Mouse (Mus musculus) olfactory bulb, adult 2 months (tissue): ENCODE data around the gene Arhgap23. TPM values are rescaled to one million over a fixed set of nuclear protein-coding genes. Genes with fewer than 3 reads are reported as not detected.

Experiments
- H3K27ac ChIP-seq: fragments of 200-500 bp; 2 replicates; pipeline ENCODE4 v1.5.1; 2012; ENCODE audit warnings: low read depth, low read length; ENCODE audit not compliant: insufficient read depth
- H3K4me1 ChIP-seq: fragments of 200-500 bp; 2 replicates; pipeline ENCODE4 v1.6.1; 2012; ENCODE audit warnings: low read length; ENCODE audit not compliant: control insufficient read depth, insufficient read depth
- H3K4me3 ChIP-seq: fragments of 200-500 bp; 2 replicates; pipeline ENCODE4 v1.5.1; 2012; ENCODE audit warnings: mild to moderate bottlenecking, low read depth, low read length, moderate library complexity; ENCODE audit not compliant: insufficient read depth
- CTCF ChIP-seq: fragments of 200-500 bp; IDR thresholded peaks from 2 replicates; pipeline ENCODE4 v1.5.1; 2012; ENCODE audit warnings: low read depth, mild to moderate bottlenecking, low read length, moderate library complexity; ENCODE audit not compliant: insufficient read depth
- POLR2A ChIP-seq: fragments of 200-500 bp; IDR thresholded peaks from 2 replicates; pipeline ENCODE4 v1.6.1; 2012; ENCODE audit warnings: mild to moderate bottlenecking, low read depth, low read length, moderate library complexity; ENCODE audit not compliant: insufficient read depth
- WGBS: fragments of 180-500 bp; shearing (Covaris S2); methylation state at CpG from one replicate; pipeline ENCODE4 v1.1.7; 2018; 5-methylcytosine and 5-hydroxymethylcytosine counted together
- polyA plus RNA-seq: library from polyadenylated mRNA; stranded (reverse); fragments of >200 nt; gene quantifications from 2 replicates; pipeline ENCODE4 v1.2.4, GENCODE M21; 2012; ENCODE audit warnings: low replicate concordance; ENCODE audit not compliant: missing spikeins, insufficient read depth, insufficient read length

Arhgap23 gene
- polyA plus RNA-seq, 1 experiment: not detected

DNA sequence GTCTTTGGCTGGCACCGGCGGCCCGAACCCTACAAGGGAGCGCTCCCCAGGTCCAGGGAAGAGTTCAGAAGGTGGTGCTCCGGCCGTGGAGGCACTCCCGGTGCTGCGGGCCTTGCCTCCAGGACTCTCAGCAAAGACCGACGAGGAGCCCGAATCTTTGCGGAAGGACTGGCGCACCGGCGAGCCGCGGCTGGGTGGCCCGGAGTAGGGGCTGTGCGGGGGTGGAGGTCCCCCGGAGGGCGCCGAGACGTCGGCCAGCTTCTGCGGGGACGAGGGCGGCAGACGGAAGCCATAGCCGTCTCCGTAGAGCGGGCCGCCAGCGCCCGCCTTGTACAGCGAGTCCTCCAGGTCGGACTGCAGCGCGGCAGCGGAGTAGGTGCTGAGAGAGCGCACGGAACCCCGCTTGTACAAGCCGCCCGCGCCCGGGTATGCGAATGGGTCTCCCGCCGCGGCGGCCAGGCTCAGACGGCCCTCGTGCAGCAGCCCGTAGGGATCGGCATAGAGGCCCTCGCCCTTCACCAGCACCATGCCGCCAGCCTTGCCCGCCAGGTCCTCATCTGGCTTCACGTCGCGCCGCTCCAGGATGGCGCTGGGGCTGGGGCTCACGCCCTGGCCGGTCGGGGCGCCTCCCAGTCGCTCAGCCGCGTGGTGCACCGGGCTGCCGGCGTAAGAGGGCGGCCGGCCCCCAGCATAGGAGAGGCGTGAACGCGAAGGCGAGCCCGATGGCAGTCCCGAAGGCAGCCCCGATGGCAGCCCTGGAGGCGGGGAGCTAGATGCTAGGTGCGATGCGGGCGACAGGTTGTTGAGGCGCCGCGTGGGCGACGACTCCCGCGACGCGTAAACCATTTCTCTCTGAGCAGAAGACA lies 119.3 kb downstream of the Arhgap23 start:
- 63% methylated on average over 95 of the region's 95 CpGs for WGBS
- peaks cover 49% of the 10 kb centered on the region for H3K4me1 ChIP-seq
- H3K27ac ChIP-seq: no peak overlapping the region
- TF ChIP-seq CTCF: no peak
- TF ChIP-seq POLR2A: no peak
- no peak overlapping the region for H3K4me3 ChIP-seq

DNA sequence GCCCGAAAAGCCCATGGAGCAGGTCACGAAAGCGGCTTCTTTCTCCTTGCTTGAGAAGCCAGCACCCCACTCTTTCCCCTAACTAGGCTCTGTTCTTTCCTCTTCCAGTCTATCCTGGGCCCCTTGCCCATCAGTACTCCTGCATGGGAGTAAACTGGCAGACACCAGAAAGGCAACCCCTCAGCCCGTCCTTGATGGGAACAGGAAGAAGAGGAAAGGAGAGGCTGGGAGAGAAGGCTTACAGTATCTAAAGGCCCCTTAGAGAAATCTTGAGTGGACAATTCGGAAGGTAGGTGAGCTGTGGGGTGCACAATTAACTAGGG lies 119.9 kb downstream of the Arhgap23 start:
- Histone ChIP-seq H3K4me3 (no peak overlapping the region), H3K4me1 (peaks cover 50% of the 10 kb centered on the region), H3K27ac (no peak overlapping the region)
- 63% methylated on average over 5 of the region's 5 CpGs for WGBS
- TF ChIP-seq CTCF (no peak), POLR2A (no peak)

- Histone ChIP-seq H3K27ac (no peak overlapping the region), H3K4me1 (peaks cover 52% of the 10 kb centered on the region), H3K4me3 (no peak overlapping the region)
- TF ChIP-seq POLR2A (no peak), CTCF (no peak)
- WGBS: 77% methylated on average over 5 of the region's 5 CpGs
These were observed 120.3 kb downstream of the Arhgap23 start for GRCm38 (mm10) chr11:97535660-97536059.

DNA sequence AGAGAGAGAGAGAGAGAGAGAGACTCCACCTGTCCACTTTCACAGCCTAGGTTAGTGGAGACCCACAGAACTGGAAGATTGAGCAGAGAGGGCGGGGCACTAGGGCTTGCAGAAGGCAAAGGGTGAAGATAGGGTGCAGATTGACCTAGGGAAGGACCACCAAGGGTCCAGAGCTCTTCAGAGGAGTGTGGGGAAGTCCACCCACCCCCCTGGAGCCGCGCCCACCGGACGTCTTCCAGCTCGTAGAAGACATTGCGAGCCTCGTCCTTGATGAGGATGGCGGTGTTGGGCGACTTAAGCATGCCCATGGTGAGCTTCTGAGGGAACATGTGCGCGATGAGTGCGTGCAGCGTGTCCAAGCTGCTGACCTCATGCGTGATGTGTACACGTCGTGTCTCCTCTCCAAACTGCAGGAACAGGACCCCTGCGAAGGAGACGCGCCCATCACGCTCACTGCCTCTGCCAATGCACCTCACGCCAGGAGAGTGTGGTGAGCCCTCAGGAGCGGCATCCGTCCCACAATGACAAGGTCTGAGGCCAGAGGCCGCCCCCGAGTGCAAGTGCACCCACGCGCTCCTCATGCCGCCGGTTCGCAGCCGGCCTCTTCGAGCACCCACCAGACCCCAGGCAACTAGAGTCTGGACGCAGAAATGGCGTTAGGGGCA lies 120.9 kb downstream of the Arhgap23 start:
- TF ChIP-seq POLR2A: no peak
- Histone ChIP-seq H3K4me3 (no peak overlapping the region), H3K27ac (0 out of 2 replicates have a peak overlapping the region, but pooled peaks have one; percentile 17), H3K4me1 (peaks cover 52% of the 10 kb centered on the region)
- 65% methylated on average over 35 of the region's 35 CpGs for WGBS

DNA sequence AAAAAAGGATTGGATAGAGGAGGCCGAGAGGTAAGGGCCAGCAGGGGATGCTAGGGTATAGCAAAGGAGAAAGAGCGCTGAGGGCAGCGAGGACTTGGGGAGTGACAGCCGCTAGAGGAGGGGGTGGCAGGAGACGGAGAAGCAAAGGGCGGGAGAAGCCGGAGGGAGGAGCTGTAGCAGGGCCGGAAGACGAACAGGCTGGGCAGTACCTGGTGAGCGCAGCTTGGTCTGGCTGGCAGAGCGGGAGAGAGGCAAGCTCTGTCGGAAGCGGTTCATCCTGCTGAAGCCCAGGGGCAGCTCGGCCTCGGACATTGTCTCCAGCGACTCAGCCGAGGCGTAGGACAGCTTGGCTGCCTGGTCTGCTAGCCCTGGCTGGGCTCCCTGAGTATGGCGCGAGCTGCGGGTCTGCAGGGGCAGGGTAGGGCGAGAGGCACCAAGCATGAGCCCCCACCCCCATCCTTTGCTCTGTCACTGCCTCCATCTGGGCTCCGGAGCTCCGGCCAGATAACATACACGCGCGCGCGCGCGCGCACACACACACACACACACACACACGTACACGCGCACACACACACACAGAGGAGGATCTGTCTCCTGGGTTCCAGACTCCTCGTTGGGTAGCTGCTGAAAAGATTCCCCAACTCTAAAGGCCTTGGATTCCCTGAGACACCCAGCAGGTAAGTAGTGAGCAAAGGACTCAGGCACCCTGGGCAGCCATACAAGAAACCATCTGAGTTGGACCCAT lies 121.7 kb downstream of the Arhgap23 start:
- 16% methylated on average over 36 of the region's 36 CpGs for WGBS
- TF ChIP-seq POLR2A (no peak), CTCF (no peak)
- H3K27ac ChIP-seq: peak overlapping the region; percentile 17; the same call in 1 of the 2 replicates
- H3K4me3 ChIP-seq: peak overlapping the region; percentile 29
- H3K4me1 ChIP-seq: peaks cover 45% of the 10 kb centered on the region

- 24% methylated on average over 12 of the region's 12 CpGs for WGBS
- Histone ChIP-seq H3K27ac (0 out of 2 replicates have a peak overlapping the region, but pooled peaks have one; percentile 8), H3K4me3 (peak overlapping the region; percentile 29; the same call in 1 of the 2 replicates), H3K4me1 (peaks cover 44% of the 10 kb centered on the region)
- TF ChIP-seq POLR2A (no peak), CTCF (no peak)
These were observed 122.3 kb downstream of the Arhgap23 start for GRCm38 (mm10) chr11:97537580-97538089.

GRCm38 (mm10) chr11:97539622-97540021 lies 124.3 kb downstream of the Arhgap23 start:
- Histone ChIP-seq H3K4me1 (peaks cover 51% of the 10 kb centered on the region), H3K4me3 (no peak overlapping the region), H3K27ac (no peak overlapping the region)
- WGBS: 62% methylated on average over 5 of the region's 5 CpGs
- TF ChIP-seq POLR2A (no peak), CTCF (no peak)

- H3K27ac ChIP-seq: no peak overlapping the region
- 49% methylated on average over 3 of the region's 3 CpGs for WGBS
- no peak for TF ChIP-seq CTCF
- no peak for TF ChIP-seq POLR2A
- H3K4me3 ChIP-seq: no peak overlapping the region
- peaks cover 49% of the 10 kb centered on the region for H3K4me1 ChIP-seq
These were observed 124.8 kb downstream of the Arhgap23 start for GRCm38 (mm10) chr11:97540136-97540535.
